Mouse (Mus musculus) ES-E14 (cell line): Measurements from ENCODE around the gene Stk11ip. TPM values are rescaled to one million over a fixed set of nuclear protein-coding genes. Genes with fewer than 3 reads are reported as not detected.

Source experiments
- DNase-seq: peaks from one replicate; pipeline ENCODE4 v3.0.0-alpha.2; 2013; ENCODE audit warnings: low read depth, low spot score
- H3K27ac ChIP-seq: 2 replicates; pipeline ENCODE4 v1.5.1; 2012; ENCODE audit warnings: low read depth, mild to moderate bottlenecking, low read length, moderate library complexity, mixed read lengths; ENCODE audit not compliant: poor library complexity, insufficient read depth, severe bottlenecking
- H3K36me3 ChIP-seq: 2 replicates; pipeline ENCODE4 v1.6.1; 2012; ENCODE audit warnings: mild to moderate bottlenecking, low read length, moderate library complexity, mixed read lengths; ENCODE audit not compliant: control insufficient read depth, poor library complexity, insufficient read depth, severe bottlenecking
- H3K4me1 ChIP-seq, 2 experiments: fragments of 150-350 bp in 1 of 2; sonication (generic) in 1 of 2; 2 replicates each; pipeline ENCODE4 v1.6.1; 2012; ENCODE audit warnings: low read length in 2 of 2, mild to moderate bottlenecking in 1 of 2, mixed read lengths in 1 of 2; ENCODE audit not compliant: control insufficient read depth in 2 of 2, insufficient read depth in 2 of 2, poor library complexity in 1 of 2
- H3K4me3 ChIP-seq, 2 experiments: fragments of 150-350 bp in 1 of 2; sonication (generic) in 1 of 2; 2 replicates each; pipeline ENCODE4 v1.5.1; 2012; ENCODE audit warnings: low read length in 2 of 2, low read depth in 1 of 2, mild to moderate bottlenecking in 1 of 2, mixed read lengths in 1 of 2; ENCODE audit not compliant: insufficient read depth in 1 of 2, poor library complexity in 1 of 2, severe bottlenecking in 1 of 2
- H3K9ac ChIP-seq: 2 replicates; pipeline ENCODE4 v1.6.1; 2012; ENCODE audit warnings: low read depth, mild to moderate bottlenecking, low read length, mixed read lengths; ENCODE audit not compliant: poor library complexity, insufficient read depth, severe bottlenecking
- H3K9me3 ChIP-seq: fragments of 150-350 bp; sonication (generic); 2 replicates; pipeline ENCODE4 v1.6.1; 2012; ENCODE audit warnings: low read depth, mild to moderate bottlenecking, low read length; ENCODE audit not compliant: control insufficient read depth, insufficient read depth
- CHD2 ChIP-seq: IDR thresholded peaks from 2 replicates; pipeline ENCODE4 v1.6.1; 2014; ENCODE audit warnings: mild to moderate bottlenecking, low read depth, low read length, inconsistent platforms
- HCFC1 ChIP-seq: IDR thresholded peaks from 2 replicates; pipeline ENCODE4 v1.6.1; 2012; ENCODE audit warnings: low read length, inconsistent platforms, borderline replicate concordance; ENCODE audit not compliant: insufficient read depth
- MAFK ChIP-seq: IDR thresholded peaks from 2 replicates; pipeline ENCODE4 v1.6.1; 2014; ENCODE audit warnings: mild to moderate bottlenecking, low read depth, low read length, inconsistent platforms; ENCODE audit not compliant: insufficient read depth
- ZC3H11A ChIP-seq: IDR thresholded peaks from 2 replicates; pipeline ENCODE4 v1.6.1; 2012; ENCODE audit warnings: low read depth, mild to moderate bottlenecking, inconsistent platforms, low read length, borderline replicate concordance
- ZNF384 ChIP-seq: IDR thresholded peaks from 2 replicates; pipeline ENCODE4 v1.6.1; 2012; ENCODE audit warnings: low read depth, low read length, inconsistent platforms
- in situ Hi-C, 2 experiments: fragments of 600-800 bp; cut with MboI; formaldehyde crosslinking; loops; one replicate each; pipeline ENCODE4 v1.15.1; 2025; ENCODE audit warnings: low sequenced_read_pairs in 2 of 2, inconsistent platforms in 1 of 2; ENCODE audit not compliant: unreplicated experiment in 2 of 2
- total RNA-seq: library from RNA; depleted of rRNA; stranded (reverse); fragments of 300-350 nt; gene quantifications from 2 replicates; pipeline ENCODE4 v1.2.3, GENCODE M21; 2012

The Stk11ip gene
- total RNA-seq, 1 experiment: 26.8 TPM

GRCm38 (mm10) chr1:75505159-75505955 is 16.0 kb upstream of the Stk11ip start:
- no peaks in the 10 kb centered on the region for H3K9me3 ChIP-seq
- in situ Hi-C loops: no loop called here
- TF ChIP-seq ZNF384: no peak
- TF ChIP-seq CHD2: no peak
- TF ChIP-seq MAFK: no peak
- TF ChIP-seq ZC3H11A: no peak
- TF ChIP-seq HCFC1: no peak
- H3K4me3 ChIP-seq: peak overlapping the region; percentile 69 to 71
- H3K27ac ChIP-seq: no peak overlapping the region
- peaks cover 5% of the 10 kb centered on the region; the same call in 1 of the 2 replicates for H3K36me3 ChIP-seq
- DNase-seq: no peak
- H3K4me1 ChIP-seq: peaks cover 10 to 30% of the 10 kb centered on the region in 2 experiments; a peak in 3 of 4 replicates
- H3K9ac ChIP-seq: peak overlapping the region; percentile 72

DNA sequence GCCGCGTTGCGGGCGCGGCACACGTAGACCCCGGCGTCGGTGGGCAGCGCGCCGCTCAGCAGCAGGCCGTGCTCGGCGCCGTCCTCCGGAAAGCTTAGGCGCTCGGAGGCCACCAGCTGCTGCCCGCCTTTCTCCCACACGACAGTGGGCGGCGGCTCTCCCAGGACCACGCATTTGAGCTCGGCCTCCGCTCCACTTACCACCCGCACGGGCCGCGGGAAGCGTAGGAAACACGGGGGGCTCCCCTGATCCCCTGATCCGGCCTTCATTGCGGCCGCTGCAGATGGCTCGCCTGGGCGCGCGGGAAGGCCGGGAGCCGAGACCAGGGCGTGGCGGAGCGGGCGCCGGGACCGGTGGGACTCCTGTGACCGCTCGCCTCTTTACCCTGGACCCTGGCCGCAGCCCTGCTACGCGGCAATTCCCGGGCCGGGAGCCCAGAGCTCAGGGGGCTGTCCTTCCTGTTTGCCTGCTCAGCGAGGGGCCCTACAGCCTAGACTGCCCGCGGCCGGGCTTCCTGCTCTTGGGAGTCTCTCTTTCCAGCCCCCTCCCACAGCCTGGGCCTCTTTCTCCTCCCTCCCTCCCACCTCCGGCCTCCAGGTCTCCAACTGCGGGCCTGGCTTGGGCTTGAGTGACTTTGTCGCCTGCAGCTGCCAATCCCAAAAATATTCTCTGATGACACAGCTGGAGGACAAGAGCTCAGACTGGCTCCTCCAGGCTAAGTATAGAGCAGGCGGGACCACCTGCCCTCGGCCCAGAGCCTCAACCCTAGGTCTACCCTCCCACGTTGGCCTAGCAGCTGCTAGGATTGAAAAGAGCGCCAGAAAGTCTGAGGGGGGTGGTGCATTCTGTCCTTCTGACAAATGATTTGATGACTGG is 15.1 kb upstream of the Stk11ip start, which contains the start of gene Obsl1:
TSS of gene Obsl1 (minus strand) at position 497 of the 876 bp plus-strand sequence.
- no peak for TF ChIP-seq MAFK
- no peak for TF ChIP-seq ZNF384
- TF ChIP-seq HCFC1: no peak
- no peak for TF ChIP-seq CHD2
- TF ChIP-seq ZC3H11A: no peak
- Histone ChIP-seq H3K4me1 (peaks cover 10 to 35% of the 10 kb centered on the region in 2 experiments), H3K4me3 (peak within 1 kb of the TSS; percentile 69 to 71), H3K9me3 (no peaks in the 10 kb centered on the region), H3K36me3 (peaks cover 5% of the 10 kb centered on the region; the same call in 1 of the 2 replicates), H3K27ac (no peak within 1 kb of the TSS), H3K9ac (peak within 1 kb of the TSS; percentile 72)
- no peak for DNase-seq
- in situ Hi-C loops: no loop called here

DNA sequence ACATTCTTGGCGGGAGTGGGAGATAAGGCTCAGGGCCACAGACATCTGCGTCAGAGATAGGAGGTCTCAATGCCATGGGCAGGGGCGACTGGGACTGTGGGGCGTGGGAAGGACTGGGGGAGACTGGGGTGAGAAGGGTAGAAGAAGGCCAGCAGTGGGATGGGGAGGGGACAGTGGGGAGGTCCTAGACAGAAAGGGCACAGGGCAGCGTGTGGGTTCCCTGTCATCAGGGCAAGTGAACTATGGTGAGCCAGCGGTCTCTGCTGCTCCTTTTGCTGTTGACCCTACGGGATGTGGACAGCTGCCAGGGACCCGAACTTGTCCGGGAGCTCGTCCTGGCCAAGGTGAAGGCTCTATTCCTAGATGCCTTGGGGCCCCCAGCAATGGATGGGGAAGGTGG is 14.3 kb upstream of the Stk11ip start, which contains the start of gene Inha:
TSS of gene Inha (plus strand) at position 72 of the 400 bp plus-strand sequence.
- Histone ChIP-seq H3K4me1 (peaks cover 10 to 40% of the 10 kb centered on the region in 2 experiments), H3K9me3 (no peaks in the 10 kb centered on the region), H3K36me3 (peaks cover under 1% of the 10 kb centered on the region; the same call in 1 of the 2 replicates), H3K4me3 (peak within 1 kb of the TSS; percentile 69 to 71), H3K9ac (peak within 1 kb of the TSS; percentile 72), H3K27ac (no peak within 1 kb of the TSS)
- TF ChIP-seq ZNF384 (no peak), ZC3H11A (no peak), HCFC1 (no peak), CHD2 (no peak), MAFK (no peak)
- DNase-seq: no peak
- in situ Hi-C loops: no loop called here

- TF ChIP-seq ZNF384 (no peak), MAFK (no peak), HCFC1 (no peak), ZC3H11A (no peak), CHD2 (no peak)
- H3K9me3 ChIP-seq: no peaks in the 10 kb centered on the region
- H3K36me3 ChIP-seq: no peaks in the 10 kb centered on the region
- H3K27ac ChIP-seq: no peak overlapping the region
- in situ Hi-C loops: no loop called here
- H3K4me1 ChIP-seq: peaks cover 20 to 42% of the 10 kb centered on the region in 2 experiments
- H3K4me3 ChIP-seq: peak overlapping the region; percentile 56 to 62
- no peak for DNase-seq
- H3K9ac ChIP-seq: peak overlapping the region; percentile 69
Observed at GRCm38 (mm10) chr1:75509586-75509985, 11.7 kb upstream of the Stk11ip start.
